Mouse (Mus musculus): ENCODE data around the gene Gm21650.
"Not testable (repeated sequence)": the region's sequence is repeated elsewhere in the genome, so short reads cannot be mapped to it uniquely, and the experiment has no call there.

The Gm21650 gene

GRCm38 (mm10) chrY:77692508-77692907 lies at the start of gene Gm21650:
Gene Gm21650 (plus strand): TSS chrY:77692808.
- DNase-seq (ENCODE audit: low spot score): not testable (repeated sequence)
